Mouse (Mus musculus): Measurements from ENCODE around the gene Prpf4b.
"Not testable (repeated sequence)": the region's sequence is repeated elsewhere in the genome, so short reads cannot be mapped to it uniquely, and the experiment has no call there.

Prpf4b gene

GRCm38 (mm10) chr13:34875166-34875710 is at the start of gene Prpf4b:
Prpf4b (plus strand) TSS chr13:34875302.
- peak; percentile 93 for DNase-seq

GRCm38 (mm10) chr13:34826760-34827690 is 48.1 kb upstream of the Prpf4b start:
- DNase-seq, result no peak

- no peak for DNase-seq
Observed at GRCm38 (mm10) chr13:34827988-34828882, 46.9 kb upstream of the Prpf4b start.

GRCm38 (mm10) chr13:34842851-34843250 is 32.3 kb upstream of the Prpf4b start:
- no peak for DNase-seq

- no peak for DNase-seq
Observed at GRCm38 (mm10) chr13:34850759-34851158, 24.3 kb upstream of the Prpf4b start.

GRCm38 (mm10) chr13:34851191-34851784 is 23.8 kb upstream of the Prpf4b start:
- no peak for DNase-seq

- DNase-seq, result peak; percentile 67
Observed at GRCm38 (mm10) chr13:34857526-34857925, 17.6 kb upstream of the Prpf4b start.

- DNase-seq, result no peak
Observed at GRCm38 (mm10) chr13:34859406-34859805, 15.7 kb upstream of the Prpf4b start.

- DNase-seq, result not testable (repeated sequence)
Observed at GRCm38 (mm10) chr13:34861166-34861565, 13.9 kb upstream of the Prpf4b start.

- DNase-seq, result peak; percentile 58
Observed at GRCm38 (mm10) chr13:34864420-34865169, 10.5 kb upstream of the Prpf4b start.

- peak; percentile 95 for DNase-seq
Observed at GRCm38 (mm10) chr13:34873801-34874681, 1.1 kb upstream of the Prpf4b start.

GRCm38 (mm10) chr13:34874736-34875135 is 366 bp upstream of the Prpf4b start:
- DNase-seq, result peak; percentile 48

- DNase-seq, result peak; percentile 67
Observed at GRCm38 (mm10) chr13:34875741-34876445, 791 bp downstream of the Prpf4b start.

- no peak for DNase-seq
Observed at GRCm38 (mm10) chr13:34876481-34876880, 1.4 kb downstream of the Prpf4b start.

GRCm38 (mm10) chr13:34892871-34893270 is 17.8 kb downstream of the Prpf4b start:
- DNase-seq, result no peak

GRCm38 (mm10) chr13:34914614-34915013 is 39.5 kb downstream of the Prpf4b start:
- no peak for DNase-seq

- peak; percentile 20 for DNase-seq
Observed at GRCm38 (mm10) chr13:34916520-34917167, 41.5 kb downstream of the Prpf4b start.

- DNase-seq, result no peak
Observed at GRCm38 (mm10) chr13:34924210-34924609, 49.1 kb downstream of the Prpf4b start, which contains the start of the genes Fam217a and 4933417A18Rik. Fam217a (minus strand) TSS chr13:34924310. 4933417A18Rik (plus strand) TSS chr13:34924409.

- DNase-seq, result no peak
Observed at GRCm38 (mm10) chr13:34934931-34935644, 60.0 kb downstream of the Prpf4b start.

All from kidney, adult 9 months (tissue).